Mouse (Mus musculus) T-helper 17 cell (primary cell): ENCODE measurements around the gene Clps.

Source experiments
- in situ Hi-C, 2 experiments: fragments of 300-600 bp; cut with MboI, MseI; formaldehyde crosslinking; loops; 1 replicate in 1 of 2; 2 replicates in 1 of 2; pipeline ENCODE4 v1.15.1; 2025; ENCODE audit warnings: high pct_unique_total_duplicates in 2 of 2

Gene Clps

GRCm38 (mm10) chr17:28519827-28520226 is 40.7 kb downstream of the Clps start:
- in situ Hi-C loops, result loop anchor here (5.0 to 10.0 kb wide), 4 partner anchors 33 to 435 kb away; partner anchors contain the start of gene Tcp11 (in 1 of the 2)

GRCm38 (mm10) chr17:28518615-28519071 is 41.9 kb downstream of the Clps start:
- in situ Hi-C loops, result no loop called here

GRCm38 (mm10) chr17:28517956-28518614 is 42.5 kb downstream of the Clps start:
- in situ Hi-C loops, result no loop called here

GRCm38 (mm10) chr17:28517441-28517955 is 43.1 kb downstream of the Clps start, which contains the start of gene Fkbp5:
Fkbp5 (minus strand) TSS chr17:28517527.
- in situ Hi-C loops, result no loop called here

GRCm38 (mm10) chr17:28516881-28517280 is 43.7 kb downstream of the Clps start:
- in situ Hi-C loops, result no loop called here

GRCm38 (mm10) chr17:28515431-28516341 is 44.9 kb downstream of the Clps start:
- in situ Hi-C loops, result no loop called here

GRCm38 (mm10) chr17:28514555-28514954 is 46.0 kb downstream of the Clps start:
- in situ Hi-C loops, result no loop called here

GRCm38 (mm10) chr17:28513844-28514243 is 46.7 kb downstream of the Clps start:
- in situ Hi-C loops, result no loop called here

- in situ Hi-C loops, result no loop called here
These were observed 47.2 kb downstream of the Clps start for GRCm38 (mm10) chr17:28513337-28513736.

GRCm38 (mm10) chr17:28512696-28513095 is 47.9 kb downstream of the Clps start:
- in situ Hi-C loops, result no loop called here

GRCm38 (mm10) chr17:28511616-28512541 is 48.7 kb downstream of the Clps start:
- in situ Hi-C loops, result no loop called here

GRCm38 (mm10) chr17:28510445-28511342 is 49.9 kb downstream of the Clps start:
- in situ Hi-C loops, result no loop called here
